Comparison of ENCODE assay signal across 21 mouse cellular contexts in genomic region chr9:56600655-56601054, GRCm38 (mm10).
DNase-seq lines count a peak whose midpoint lies in the region; ATAC-seq and TF ChIP-seq lines count a peak whose summit lies in the region.
"Had no signal": no experiment of that assay in that cellular context is flagged by ENCODE, and none has a peak within 500 bp of the region (broad histone marks: within the 10 kb centered on the region; RNA-seq: fewer than 3 reads in every experiment).

No protein-coding gene starts in this region.

- no peak overlapping the region for H3K4me2 ChIP-seq in midbrain, postnatal 0 days (ENCODE audit: low read depth, low read length, poor library complexity, severe bottlenecking)
- H3K4me2 ChIP-seq in midbrain, embryonic 16.5 days (ENCODE audit: low read length), result no peak overlapping the region
- no peak overlapping the region for H3K4me2 ChIP-seq in forebrain, postnatal 0 days (ENCODE audit: low read depth)
- H3K4me2 ChIP-seq: heart, embryonic 12.5 days; limb, embryonic 12.5 days; liver, embryonic 12.5 days; stomach, embryonic 15.5 days had no signal

- no peaks in the 10 kb centered on the region for H3K9me3 ChIP-seq in midbrain, postnatal 0 days (ENCODE audit: low read length)
- no peaks in the 10 kb centered on the region for H3K9me3 ChIP-seq in midbrain, embryonic 16.5 days (replicated peaks; ENCODE audit: control insufficient read depth, low read length, poor library complexity, severe bottlenecking)
- no peaks in the 10 kb centered on the region for H3K9me3 ChIP-seq in forebrain, postnatal 0 days (ENCODE audit: low read length)
- H3K9me3 ChIP-seq: G1E; heart, embryonic 12.5 days; limb, embryonic 12.5 days; liver, embryonic 12.5 days; stomach, embryonic 15.5 days had no signal

- no peak overlapping the region for H3K9ac ChIP-seq in midbrain, postnatal 0 days (replicated peaks; ENCODE audit: low read length, poor library complexity, severe bottlenecking)
- no peak overlapping the region for H3K9ac ChIP-seq in midbrain, embryonic 16.5 days (ENCODE audit: low read depth, low read length)
- H3K9ac ChIP-seq in forebrain, postnatal 0 days, result no peak overlapping the region
- H3K9ac ChIP-seq: heart, embryonic 12.5 days; limb, embryonic 12.5 days; liver, embryonic 12.5 days; stomach, embryonic 15.5 days had no signal

- DNase-seq in heart, adult 11 months, result peak; percentile 55
- DNase-seq in heart, adult 8-10 months (ENCODE audit: low spot score), result no peak
- DNase-seq in midbrain, postnatal 0 days (ENCODE audit: low spot score), result peak; percentile 56
- peak; percentile 74 for DNase-seq in forebrain, postnatal 0 days
- DNase-seq in lung, postnatal 36 days, result no peak
- no peak for DNase-seq in urinary bladder, adult 18-20 months (ENCODE audit: low spot score in 2 of 2)
- DNase-seq: adrenal gland, postnatal 25 days; cerebellum, adult 2 months; kidney, postnatal 4 days; layer of hippocampus, adult 9-11 months; lung, adult 2 months; thymus, adult 18-20 months; thymus, postnatal 4 days had no signal

- H3K27me3 ChIP-seq in midbrain, postnatal 0 days (ENCODE audit: insufficient read depth, low read length), result no peaks in the 10 kb centered on the region
- no peaks in the 10 kb centered on the region for H3K27me3 ChIP-seq in midbrain, embryonic 16.5 days (ENCODE audit: control insufficient read depth, insufficient read depth, low read depth, low read length)
- no peaks in the 10 kb centered on the region for H3K27me3 ChIP-seq in forebrain, postnatal 0 days (ENCODE audit: insufficient read depth, low read length)
- H3K27me3 ChIP-seq: liver, embryonic 12.5 days; stomach, embryonic 15.5 days had no signal

- no peak overlapping the region for H3K4me3 ChIP-seq in midbrain, postnatal 0 days (ENCODE audit: low read depth, low read length)
- no peak overlapping the region for H3K4me3 ChIP-seq in midbrain, embryonic 16.5 days (ENCODE audit: low read depth, low read length)
- no peak overlapping the region for H3K4me3 ChIP-seq in forebrain, postnatal 0 days (ENCODE audit: low read depth, low read length)
- H3K4me3 ChIP-seq: erythroblast, embryonic 14.5 days; heart, embryonic 12.5 days; limb, embryonic 12.5 days; liver, embryonic 12.5 days; stomach, embryonic 15.5 days had no signal

- WGBS in midbrain, postnatal 0 days, result 62% methylated on average over 11 of the region's 11 CpGs
- WGBS in midbrain, embryonic 16.5 days, result 63% methylated on average over 11 of the region's 11 CpGs
- 12% methylated on average over 11 of the region's 11 CpGs for WGBS in forebrain, postnatal 0 days

- ATAC-seq in midbrain, postnatal 0 days (ENCODE audit: low FRiP score), result no peak
- no peak for ATAC-seq in midbrain, embryonic 16.5 days
- peak; percentile 73 for ATAC-seq in forebrain, postnatal 0 days
- no peak for ATAC-seq in frontal cortex, adult (ENCODE audit: low TSS enrichment)
- ATAC-seq: liver, embryonic 12.5 days had no signal

- peaks cover 9% of the 10 kb centered on the region; the same call in 1 of the 2 replicates for H3K4me1 ChIP-seq in midbrain, postnatal 0 days (ENCODE audit: insufficient read depth, low read length)
- peaks cover 10% of the 10 kb centered on the region for H3K4me1 ChIP-seq in midbrain, embryonic 16.5 days (ENCODE audit: control insufficient read depth, insufficient read depth, low read length)
- H3K4me1 ChIP-seq in forebrain, postnatal 0 days (ENCODE audit: insufficient read depth), result peaks cover 12% of the 10 kb centered on the region
- H3K4me1 ChIP-seq: stomach, embryonic 15.5 days had no signal

- no peak for TF ChIP-seq CTCF in midbrain, postnatal 0 days (IDR thresholded peaks at IDR 0.05)
- no peak for TF ChIP-seq CTCF in forebrain, postnatal 0 days (IDR thresholded peaks at IDR 0.05; ENCODE audit: low read depth)

- H3K27ac ChIP-seq in midbrain, postnatal 0 days (ENCODE audit: low read depth, low read length), result no peak overlapping the region
- no peak overlapping the region for H3K27ac ChIP-seq in midbrain, embryonic 16.5 days (ENCODE audit: low read length)
- 0 out of 2 replicates have a peak overlapping the region, but pooled peaks have one; percentile 9 for H3K27ac ChIP-seq in forebrain, postnatal 0 days (ENCODE audit: low read depth, low read length)
- H3K27ac ChIP-seq: limb, embryonic 12.5 days; liver, embryonic 12.5 days; stomach, embryonic 15.5 days had no signal

- no peaks in the 10 kb centered on the region for H3K36me3 ChIP-seq in midbrain, postnatal 0 days (ENCODE audit: insufficient read depth, low read length)
- no peaks in the 10 kb centered on the region for H3K36me3 ChIP-seq in midbrain, embryonic 16.5 days (ENCODE audit: control insufficient read depth, insufficient read depth, low read length)
- no peaks in the 10 kb centered on the region for H3K36me3 ChIP-seq in forebrain, postnatal 0 days (ENCODE audit: insufficient read depth)
- H3K36me3 ChIP-seq: G1E; heart, embryonic 12.5 days; limb, embryonic 12.5 days; liver, embryonic 12.5 days; stomach, embryonic 15.5 days had no signal

Comparison
In these comparisons a context has a peak if more than half of its experiments do, and no peak if none do; other contexts are left out.
1. DNase-seq: peak in heart, adult 11 months (single experiment), midbrain, postnatal 0 days (single experiment) and forebrain, postnatal 0 days (single experiment); none in heart, adult 8-10 months (single experiment), lung, postnatal 36 days (single experiment) and urinary bladder, adult 18-20 months (0 of 2).